Mouse (Mus musculus): ENCODE measurements at regions not wholly inside any gene's neighbourhood (a gene's known extent, or its start where the extent isn't known, plus 50 kb on each side); places are given as distances from the start of the nearest gene placed in this dataset.
A peak's percentile ranks its signal among the peaks of the same experiment; 100 is the strongest.

GRCm38 (mm10) chr13:107491423-107491822, 469.5 kb upstream of the Kif2a start:
- DNase-seq (ENCODE audit: low read depth): peak; percentile 62
- no peak for TF ChIP-seq POLR2A (IDR thresholded peaks at IDR 0.05; ENCODE audit: borderline replicate concordance, extremely low read depth, insufficient read depth, insufficient read length, poor library complexity, severe bottlenecking)
- no peak for TF ChIP-seq CTCF (IDR thresholded peaks at IDR 0.05; ENCODE audit: borderline replicate concordance, extremely low read depth, insufficient read depth, insufficient read length)

- no peak for TF ChIP-seq CTCF (IDR thresholded peaks at IDR 0.05; ENCODE audit: borderline replicate concordance, extremely low read depth, insufficient read depth, insufficient read length)
- TF ChIP-seq POLR2A (IDR thresholded peaks at IDR 0.05; ENCODE audit: borderline replicate concordance, extremely low read depth, insufficient read depth, insufficient read length, poor library complexity, severe bottlenecking): no peak
- DNase-seq (ENCODE audit: low read depth): peak; percentile 30
Observed at GRCm38 (mm10) chr13:107485400-107486017, 463.6 kb upstream of the Kif2a start.

- DNase-seq (ENCODE audit: low read depth): peak; percentile 39
- TF ChIP-seq POLR2A (IDR thresholded peaks at IDR 0.05; ENCODE audit: borderline replicate concordance, extremely low read depth, insufficient read depth, insufficient read length, poor library complexity, severe bottlenecking) (no peak), CTCF (IDR thresholded peaks at IDR 0.05; ENCODE audit: borderline replicate concordance, extremely low read depth, insufficient read depth, insufficient read length) (no peak)
Observed at GRCm38 (mm10) chr13:107484630-107484998, 462.7 kb upstream of the Kif2a start.

- peak; percentile 67 for DNase-seq (ENCODE audit: low read depth)
- no peak for TF ChIP-seq CTCF (IDR thresholded peaks at IDR 0.05; ENCODE audit: borderline replicate concordance, extremely low read depth, insufficient read depth, insufficient read length)
- TF ChIP-seq POLR2A (IDR thresholded peaks at IDR 0.05; ENCODE audit: borderline replicate concordance, extremely low read depth, insufficient read depth, insufficient read length, poor library complexity, severe bottlenecking): no peak
Observed at GRCm38 (mm10) chr13:107483967-107484629, 462.2 kb upstream of the Kif2a start.

- DNase-seq (ENCODE audit: low read depth): peak; percentile 66
Observed at GRCm38 (mm10) chr13:107475166-107475565, 453.2 kb upstream of the Kif2a start.

GRCm38 (mm10) chr13:107469491-107470276, 447.8 kb upstream of the Kif2a start:
- TF ChIP-seq POLR2A (IDR thresholded peaks at IDR 0.05; ENCODE audit: borderline replicate concordance, extremely low read depth, insufficient read depth, insufficient read length, poor library complexity, severe bottlenecking) (no peak), CTCF (IDR thresholded peaks at IDR 0.05; ENCODE audit: borderline replicate concordance, extremely low read depth, insufficient read depth, insufficient read length) (no peak)
- peak; percentile 86 for DNase-seq (ENCODE audit: low read depth)

More at GRCm38 (mm10) chr13:107475166-107475565, 453.2 kb upstream of the Kif2a start:
- TF ChIP-seq POLR2A (IDR thresholded peaks at IDR 0.05; ENCODE audit: borderline replicate concordance, extremely low read depth, insufficient read depth, insufficient read length, poor library complexity, severe bottlenecking) (no peak), CTCF (IDR thresholded peaks at IDR 0.05; ENCODE audit: borderline replicate concordance, extremely low read depth, insufficient read depth, insufficient read length) (no peak)

GRCm38 (mm10) chr13:107462791-107463190, 440.9 kb upstream of the Kif2a start:
- no peak for TF ChIP-seq POLR2A (IDR thresholded peaks at IDR 0.05; ENCODE audit: borderline replicate concordance, extremely low read depth, insufficient read depth, insufficient read length, poor library complexity, severe bottlenecking)
- no peak for TF ChIP-seq CTCF (IDR thresholded peaks at IDR 0.05; ENCODE audit: borderline replicate concordance, extremely low read depth, insufficient read depth, insufficient read length)

GRCm38 (mm10) chr13:107461048-107461912, 439.4 kb upstream of the Kif2a start:
- DNase-seq (ENCODE audit: low read depth): peak; percentile 94
- TF ChIP-seq POLR2A (IDR thresholded peaks at IDR 0.05; ENCODE audit: borderline replicate concordance, extremely low read depth, insufficient read depth, insufficient read length, poor library complexity, severe bottlenecking): no peak
- peak; percentile 81; the same call in 1 of the 2 replicates for TF ChIP-seq CTCF (IDR thresholded peaks at IDR 0.05; ENCODE audit: borderline replicate concordance, extremely low read depth, insufficient read depth, insufficient read length)

More at GRCm38 (mm10) chr13:107462791-107463190, 440.9 kb upstream of the Kif2a start:
- no peak for DNase-seq (ENCODE audit: low read depth)

GRCm38 (mm10) chr13:107458730-107459129, 436.8 kb upstream of the Kif2a start:
- peak; percentile 42 for DNase-seq (ENCODE audit: low read depth)
- TF ChIP-seq CTCF (IDR thresholded peaks at IDR 0.05; ENCODE audit: borderline replicate concordance, extremely low read depth, insufficient read depth, insufficient read length) (no peak), POLR2A (IDR thresholded peaks at IDR 0.05; ENCODE audit: borderline replicate concordance, extremely low read depth, insufficient read depth, insufficient read length, poor library complexity, severe bottlenecking) (no peak)

- no peak for DNase-seq (ENCODE audit: low read depth)
- TF ChIP-seq CTCF (IDR thresholded peaks at IDR 0.05; ENCODE audit: borderline replicate concordance, extremely low read depth, insufficient read depth, insufficient read length) (no peak), POLR2A (IDR thresholded peaks at IDR 0.05; ENCODE audit: borderline replicate concordance, extremely low read depth, insufficient read depth, insufficient read length, poor library complexity, severe bottlenecking) (no peak)
Observed at GRCm38 (mm10) chr13:107457270-107457669, 435.3 kb upstream of the Kif2a start.

Data from brain, embryonic 14.5 days (tissue).